Mouse (Mus musculus) kidney, adult 2 months (tissue): ENCODE measurements around the gene Arf4. TPM values are rescaled to one million over a fixed set of nuclear protein-coding genes. Genes with fewer than 3 reads are reported as not detected.

Experiments used
- DNase-seq: peaks from one replicate; pipeline ENCODE4 v3.0.0; 2021
- H3K27ac ChIP-seq: fragments of 200-500 bp; 2 replicates; pipeline ENCODE4 v1.5.1; 2012; ENCODE audit warnings: low read depth, low read length, control low read depth, inconsistent platforms; ENCODE audit not compliant: insufficient read depth
- H3K27me3 ChIP-seq: fragments of 200-500 bp; replicated peaks from 2 replicates; pipeline ENCODE4 v1.6.1; 2012; ENCODE audit warnings: mild to moderate bottlenecking, moderate library complexity, low read length, inconsistent platforms; ENCODE audit not compliant: control insufficient read depth, insufficient read depth
- H3K36me3 ChIP-seq: fragments of 200-500 bp; 2 replicates; pipeline ENCODE4 v1.6.1; 2012; ENCODE audit warnings: mild to moderate bottlenecking, moderate library complexity, low read length, inconsistent platforms; ENCODE audit not compliant: control insufficient read depth, insufficient read depth
- H3K4me1 ChIP-seq: fragments of 200-500 bp; 2 replicates; pipeline ENCODE4 v1.6.1; 2011; ENCODE audit warnings: low read length; ENCODE audit not compliant: control insufficient read depth, insufficient read depth
- H3K4me3 ChIP-seq: fragments of 200-500 bp; 2 replicates; pipeline ENCODE4 v1.5.1; 2011; ENCODE audit warnings: mild to moderate bottlenecking, low read depth, low read length, control low read depth; ENCODE audit not compliant: insufficient read depth
- CTCF ChIP-seq: fragments of 200-500 bp; conservative IDR thresholded peaks from 2 replicates; pipeline ENCODE4 v1.5.1; 2011; ENCODE audit warnings: low read depth, mild to moderate bottlenecking, control low read depth, low read length, moderate library complexity, mixed read lengths; ENCODE audit not compliant: insufficient read depth, insufficient read length
- POLR2A ChIP-seq: fragments of 200-500 bp; IDR thresholded peaks from one replicate; pipeline ENCODE4 v1.6.1; 2011; ENCODE audit warnings: low read depth, low read length, control low read depth
- WGBS: fragments of 180-500 bp; shearing (Covaris S2); methylation state at CpG from one replicate; pipeline ENCODE4 v1.1.7; 2018; 5-methylcytosine and 5-hydroxymethylcytosine counted together
- polyA plus RNA-seq: library from polyadenylated mRNA; depleted of rRNA; stranded (reverse); fragments of >200 nt; gene quantifications from 2 replicates; pipeline ENCODE4 v1.2.3, GENCODE M21; 2012; rRNA removed

Gene Arf4
- 96.1 and 120 TPM in 2 replicates for polyA plus RNA-seq

DNA sequence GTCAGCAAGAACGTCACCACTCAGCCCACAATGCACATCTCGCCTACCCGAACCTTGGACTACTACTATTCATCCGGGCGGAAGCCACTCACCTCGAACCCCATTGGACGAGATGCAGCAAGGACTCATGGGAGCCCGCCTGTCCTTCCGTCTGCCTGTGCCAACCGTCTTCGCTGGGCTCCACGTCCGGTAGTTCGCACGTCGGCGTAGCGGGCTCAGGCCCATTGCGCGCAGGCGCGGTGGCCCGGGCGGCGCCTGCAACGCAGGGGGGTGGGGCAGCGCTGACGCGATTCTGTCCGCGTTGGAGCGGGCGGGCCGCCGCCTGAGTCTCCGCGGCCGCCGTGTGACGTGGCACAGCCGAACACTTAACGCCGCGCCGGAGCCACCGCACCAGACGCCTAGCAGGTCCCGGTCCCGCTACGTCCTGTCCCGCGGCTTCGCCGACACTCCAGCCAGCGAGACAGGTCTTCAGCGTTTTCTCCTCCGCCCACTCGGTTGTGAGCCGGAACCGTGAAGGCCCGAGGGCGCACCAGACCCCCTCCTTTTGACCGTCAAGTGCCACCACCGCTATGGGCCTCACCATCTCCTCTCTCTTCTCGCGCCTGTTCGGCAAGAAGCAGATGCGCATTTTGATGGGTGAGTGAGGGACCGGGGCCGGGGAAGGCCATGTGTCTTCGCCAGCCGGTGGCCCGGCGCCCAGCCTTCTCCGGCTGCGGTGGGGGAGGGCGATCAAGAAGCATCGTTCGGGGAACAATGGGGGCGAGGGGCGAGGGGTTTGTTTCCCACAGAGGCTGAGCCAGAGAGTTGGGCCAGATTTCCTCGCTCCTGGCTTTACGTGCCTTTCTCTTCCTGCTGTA, at the start of gene Arf4:
Arf4 (plus strand) TSS at position 224 of the 857 bp plus-strand sequence.
- Histone ChIP-seq H3K27ac (peak within 1 kb of the TSS; percentile 90), H3K36me3 (no peaks in the 10 kb centered on the region), H3K27me3 (no peaks in the 10 kb centered on the region), H3K4me3 (peak within 1 kb of the TSS; percentile 84), H3K4me1 (peaks cover 7% of the 10 kb centered on the region; the same call in 1 of the 2 replicates)
- no peak for TF ChIP-seq CTCF
- TF ChIP-seq POLR2A: peak; percentile 89
- DNase-seq: peak; percentile 99
- under 1% methylated on average over 83 of the region's 83 CpGs for WGBS

DNA sequence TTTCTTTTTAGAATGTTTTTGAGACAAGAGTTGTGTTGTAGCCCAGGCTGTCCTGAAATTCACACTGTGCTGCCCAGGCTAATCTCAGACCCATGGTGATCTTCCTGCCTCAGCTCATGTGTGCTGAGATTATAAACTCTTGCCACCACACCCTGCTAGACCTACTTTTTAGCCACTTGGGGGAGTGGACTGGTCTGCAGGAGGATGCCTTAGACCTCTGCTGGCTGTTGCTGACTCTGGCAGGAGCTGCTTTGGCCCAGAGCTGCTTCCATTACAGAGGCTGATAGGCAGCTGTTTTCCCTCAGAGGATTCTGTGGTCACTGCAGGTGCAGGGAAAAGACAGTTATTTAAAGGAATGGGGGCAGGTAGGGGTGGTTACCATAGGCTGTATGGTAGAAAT, 46.5 kb upstream of the Arf4 start:
- peaks cover 5% of the 10 kb centered on the region; the same call in 1 of the 2 replicates for H3K4me1 ChIP-seq
- no peaks in the 10 kb centered on the region for H3K36me3 ChIP-seq
- H3K4me3 ChIP-seq: no peak overlapping the region
- H3K27ac ChIP-seq: no peak overlapping the region
- no peaks in the 10 kb centered on the region for H3K27me3 ChIP-seq
- no peak for DNase-seq
- no peak for TF ChIP-seq POLR2A
- TF ChIP-seq CTCF: no peak; the same call in 1 of the 2 replicates

DNA sequence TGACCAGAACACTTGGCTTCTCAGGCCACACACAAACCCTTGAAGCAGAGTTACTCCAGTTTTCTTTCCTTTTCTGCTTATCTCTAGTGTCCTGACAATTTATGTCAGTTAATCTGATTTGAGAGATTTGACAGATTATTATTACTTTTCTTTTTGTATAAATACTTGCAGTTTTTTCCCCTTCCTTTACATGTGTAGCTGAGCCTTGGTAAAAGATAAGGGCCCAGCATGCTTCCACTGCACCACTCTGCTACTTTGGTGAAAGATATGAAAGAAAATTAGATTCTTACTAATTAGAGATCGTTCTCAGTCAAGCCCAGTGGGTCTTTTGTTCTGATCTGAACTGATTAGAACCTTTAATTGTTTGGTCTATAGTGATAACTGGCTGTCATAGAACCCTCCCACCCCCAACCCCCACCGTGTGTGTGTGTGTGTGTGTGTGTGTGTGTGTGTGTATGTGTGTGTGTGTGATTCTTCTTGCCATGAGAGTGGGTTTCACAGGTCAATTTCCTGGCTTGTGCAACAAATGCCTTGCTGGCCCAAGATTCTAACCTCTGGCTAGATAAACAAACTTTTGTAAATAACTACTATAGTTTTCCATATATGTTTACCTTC, 44.5 kb upstream of the Arf4 start:
- H3K27me3 ChIP-seq: no peaks in the 10 kb centered on the region
- no peak overlapping the region for H3K4me3 ChIP-seq
- TF ChIP-seq CTCF: no peak
- no peak for TF ChIP-seq POLR2A
- 78% methylated on average over 2 of the region's 2 CpGs for WGBS
- no peak for DNase-seq
- H3K36me3 ChIP-seq: no peaks in the 10 kb centered on the region
- H3K4me1 ChIP-seq: peaks cover 2% of the 10 kb centered on the region; the same call in 1 of the 2 replicates
- no peak overlapping the region for H3K27ac ChIP-seq

- DNase-seq: no peak
- TF ChIP-seq CTCF: no peak
- TF ChIP-seq POLR2A: no peak
- Histone ChIP-seq H3K27ac (peak overlapping the region; percentile 84; the same call in 1 of the 2 replicates), H3K4me3 (no peak overlapping the region), H3K27me3 (no peaks in the 10 kb centered on the region), H3K36me3 (peaks cover 2% of the 10 kb centered on the region), H3K4me1 (0 out of 2 replicates have a peak, but pooled peaks cover 2% of the 10 kb centered on the region)
- WGBS: 76% methylated on average over 7 of the region's 7 CpGs
Observed at GRCm38 (mm10) chr14:26595167-26595566, 42.7 kb upstream of the Arf4 start.

GRCm38 (mm10) chr14:26595695-26596365, 42.0 kb upstream of the Arf4 start:
- TF ChIP-seq CTCF (no peak), POLR2A (no peak)
- 52% methylated on average over 5 of the region's 5 CpGs for WGBS
- peak; percentile 62 for DNase-seq
- Histone ChIP-seq H3K4me3 (no peak overlapping the region), H3K27me3 (no peaks in the 10 kb centered on the region), H3K27ac (peak overlapping the region; percentile 16; the same call in 1 of the 2 replicates), H3K36me3 (peaks cover 2% of the 10 kb centered on the region), H3K4me1 (0 out of 2 replicates have a peak, but pooled peaks cover 2% of the 10 kb centered on the region)

DNA sequence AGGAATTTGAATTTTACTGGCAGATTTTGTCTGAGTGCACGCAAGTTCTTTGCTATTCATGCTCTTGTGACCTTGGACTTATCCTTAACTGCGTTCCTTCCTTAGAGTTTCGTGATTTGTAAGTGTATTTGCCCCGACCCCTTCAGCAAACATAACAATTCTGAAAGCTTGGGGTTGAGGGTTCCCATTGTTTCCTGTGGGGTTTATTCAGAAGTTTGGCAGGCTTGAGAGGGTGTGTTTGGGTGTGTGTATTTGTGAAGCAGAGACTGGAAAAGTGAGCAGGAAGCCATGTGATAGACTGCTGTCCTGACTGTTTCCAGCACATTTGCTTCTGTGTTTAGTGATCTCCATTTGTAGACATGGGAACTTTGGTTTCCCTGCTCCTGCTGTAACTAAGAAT, 32.5 kb upstream of the Arf4 start:
- Histone ChIP-seq H3K4me3 (no peak overlapping the region), H3K27ac (no peak overlapping the region), H3K4me1 (no peaks in the 10 kb centered on the region), H3K27me3 (no peaks in the 10 kb centered on the region), H3K36me3 (peaks cover 12% of the 10 kb centered on the region)
- no peak for DNase-seq
- TF ChIP-seq CTCF (no peak), POLR2A (no peak)
- WGBS: 67% methylated on average over 4 of the region's 4 CpGs
